Mouse (Mus musculus) forebrain, embryonic 10.5 days (tissue): ENCODE measurements around the gene Rnf144b. TPM values are rescaled to one million over a fixed set of nuclear protein-coding genes. Genes with fewer than 3 reads are reported as not detected.
A peak's percentile ranks its signal among the peaks of the same experiment; 100 is the strongest.

Source experiments
- DNase-seq: peaks from one replicate; pipeline ENCODE4 v3.0.0-alpha.2; 2017; ENCODE audit warnings: low spot score; ENCODE audit errors: extremely low spot score
- H3K27ac ChIP-seq: fragments of 300-500 bp; sonication (generic); 2 replicates; pipeline ENCODE4 v1.5.1; 2016; ENCODE audit warnings: mild to moderate bottlenecking
- H3K27me3 ChIP-seq: fragments of 300-500 bp; sonication (generic); 2 replicates; pipeline ENCODE4 v1.6.1; 2016; ENCODE audit warnings: mild to moderate bottlenecking; ENCODE audit not compliant: poor library complexity, severe bottlenecking
- H3K36me3 ChIP-seq: fragments of 300-500 bp; sonication (generic); replicated peaks from 2 replicates; pipeline ENCODE4 v1.6.1; 2016; ENCODE audit warnings: mild to moderate bottlenecking, moderate library complexity
- H3K4me1 ChIP-seq: fragments of 300-500 bp; sonication (generic); 2 replicates; pipeline ENCODE4 v1.6.1; 2016
- H3K4me3 ChIP-seq: fragments of 300-500 bp; sonication (generic); 2 replicates; pipeline ENCODE4 v1.5.1; 2016; ENCODE audit warnings: mild to moderate bottlenecking, moderate library complexity
- H3K9me3 ChIP-seq: fragments of 300-500 bp; sonication (generic); 2 replicates; pipeline ENCODE4 v1.6.1; 2016; ENCODE audit warnings: mild to moderate bottlenecking, moderate library complexity
- WGBS: fragments of 180-500 bp; shearing (Covaris S2); methylation state at CpG from one replicate; pipeline ENCODE4 v1.1.7; 2016; 5-methylcytosine and 5-hydroxymethylcytosine counted together
- polyA plus RNA-seq: library from polyadenylated mRNA; unstranded; fragments of >200 nt; fragmentation: Nextera tagmentation; extraction: Ambion mirVana; gene quantifications from 2 replicates; pipeline ENCODE4 v1.2.1, GENCODE M21; 2016

Gene Rnf144b
- polyA plus RNA-seq, 1 experiment from 2014 or later: 0.66 TPM

DNA sequence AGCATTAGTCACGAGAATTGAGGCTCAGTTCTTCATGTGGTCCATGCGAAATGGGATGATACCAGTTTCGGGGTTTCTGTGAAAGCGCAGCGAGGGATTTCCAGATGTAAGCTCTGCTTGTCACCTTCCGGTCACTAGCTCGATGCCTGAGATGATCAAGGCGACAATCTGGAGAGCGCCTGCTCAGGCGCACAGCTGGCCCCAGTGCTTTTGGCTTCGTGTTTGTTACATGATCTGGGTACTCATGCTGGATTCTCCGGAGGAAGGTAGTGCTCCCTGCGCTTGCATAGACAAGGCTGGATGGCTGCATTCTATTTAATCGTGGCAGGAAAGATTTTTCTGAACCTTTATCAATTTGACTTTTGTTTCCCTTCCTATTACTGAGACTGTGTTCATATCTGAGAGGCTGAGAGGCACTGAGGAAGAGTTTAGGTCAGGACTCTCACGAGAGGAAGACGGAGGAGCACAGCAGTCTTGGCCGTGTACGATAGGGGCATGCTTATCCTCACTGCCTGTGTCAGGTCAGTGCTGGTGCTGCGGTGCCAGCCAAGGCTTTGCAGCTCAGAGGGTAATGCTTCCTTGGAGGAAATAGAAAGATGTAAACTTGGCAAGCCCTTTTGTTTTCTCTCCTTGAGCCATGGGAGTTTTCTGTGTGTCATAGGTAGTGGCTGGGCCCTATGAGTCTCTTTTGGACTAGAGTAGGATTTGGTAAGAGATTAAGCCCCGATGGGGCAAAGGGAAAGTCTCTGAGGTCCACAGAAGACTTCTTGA lies 93.5 kb downstream of the Rnf144b start:
- no peaks in the 10 kb centered on the region for H3K27me3 ChIP-seq
- 91% methylated on average over 20 of the region's 20 CpGs for WGBS
- H3K27ac ChIP-seq: no peak overlapping the region
- no peak for DNase-seq
- no peak overlapping the region for H3K4me3 ChIP-seq
- no peaks in the 10 kb centered on the region for H3K4me1 ChIP-seq
- H3K36me3 ChIP-seq: no peaks in the 10 kb centered on the region
- no peaks in the 10 kb centered on the region for H3K9me3 ChIP-seq

DNA sequence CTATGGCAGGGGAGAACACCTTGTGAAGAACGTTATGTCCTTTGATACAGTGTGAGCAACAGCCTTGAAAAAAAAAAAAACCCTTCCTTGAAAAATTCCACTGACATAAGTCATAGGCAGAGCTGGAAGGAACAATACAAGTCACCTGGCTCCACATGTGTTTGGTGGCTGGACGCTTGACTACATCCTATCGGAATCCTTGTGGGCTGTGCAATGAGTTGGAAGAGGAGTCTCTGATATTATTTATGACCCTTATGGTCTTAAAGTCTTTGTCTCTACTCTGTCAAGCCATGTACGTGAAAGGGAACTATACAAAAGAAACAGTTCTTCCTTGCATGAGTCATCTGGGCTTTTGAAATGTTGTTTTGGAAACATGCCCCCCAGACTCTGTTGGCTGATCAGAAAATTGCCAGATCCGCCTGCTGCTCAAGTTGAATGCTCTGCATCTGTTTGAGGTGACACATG lies 94.7 kb downstream of the Rnf144b start:
- no peaks in the 10 kb centered on the region for H3K36me3 ChIP-seq
- no peaks in the 10 kb centered on the region for H3K9me3 ChIP-seq
- H3K27ac ChIP-seq: no peak overlapping the region
- H3K4me1 ChIP-seq: no peaks in the 10 kb centered on the region
- H3K27me3 ChIP-seq: no peaks in the 10 kb centered on the region
- DNase-seq: no peak
- H3K4me3 ChIP-seq: no peak overlapping the region
- WGBS: 87% methylated on average over 5 of the region's 5 CpGs

- Histone ChIP-seq H3K9me3 (no peaks in the 10 kb centered on the region), H3K36me3 (no peaks in the 10 kb centered on the region), H3K27me3 (no peaks in the 10 kb centered on the region), H3K27ac (no peak overlapping the region), H3K4me3 (no peak overlapping the region), H3K4me1 (peaks cover 4% of the 10 kb centered on the region; the same call in 1 of the 2 replicates)
- whole genome bisulfite sequencing: 80% methylated on average over 6 of the region's 6 CpGs
- no peak for DNase-seq
Measured at GRCm38 (mm10) chr13:47218351-47218750, 95.9 kb downstream of the Rnf144b start.

DNA sequence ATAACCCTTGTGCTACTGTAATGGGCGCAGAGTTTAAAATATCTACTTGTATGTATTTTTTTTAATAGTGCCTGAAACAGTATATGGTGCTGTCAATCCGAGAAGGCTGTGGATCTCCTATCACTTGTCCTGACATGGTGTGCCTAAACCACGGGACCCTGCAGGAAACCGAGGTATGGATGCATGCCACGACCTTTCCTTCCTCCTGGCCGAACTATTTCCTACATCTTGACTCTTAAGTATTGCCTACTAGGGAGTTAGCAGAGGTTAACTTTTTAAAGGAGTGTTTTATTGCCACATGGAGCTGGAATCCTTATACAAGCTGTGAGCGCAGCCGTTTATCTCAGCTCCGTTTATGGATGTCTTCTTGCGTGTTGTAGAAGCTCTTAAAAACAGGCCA lies 98.0 kb downstream of the Rnf144b start:
- no peak overlapping the region for H3K4me3 ChIP-seq
- WGBS: 93% methylated on average over 10 of the region's 10 CpGs
- H3K9me3 ChIP-seq: no peaks in the 10 kb centered on the region
- H3K4me1 ChIP-seq: peaks cover 25% of the 10 kb centered on the region
- no peak overlapping the region for H3K27ac ChIP-seq
- no peak for DNase-seq
- H3K36me3 ChIP-seq: no peaks in the 10 kb centered on the region
- no peaks in the 10 kb centered on the region for H3K27me3 ChIP-seq

DNA sequence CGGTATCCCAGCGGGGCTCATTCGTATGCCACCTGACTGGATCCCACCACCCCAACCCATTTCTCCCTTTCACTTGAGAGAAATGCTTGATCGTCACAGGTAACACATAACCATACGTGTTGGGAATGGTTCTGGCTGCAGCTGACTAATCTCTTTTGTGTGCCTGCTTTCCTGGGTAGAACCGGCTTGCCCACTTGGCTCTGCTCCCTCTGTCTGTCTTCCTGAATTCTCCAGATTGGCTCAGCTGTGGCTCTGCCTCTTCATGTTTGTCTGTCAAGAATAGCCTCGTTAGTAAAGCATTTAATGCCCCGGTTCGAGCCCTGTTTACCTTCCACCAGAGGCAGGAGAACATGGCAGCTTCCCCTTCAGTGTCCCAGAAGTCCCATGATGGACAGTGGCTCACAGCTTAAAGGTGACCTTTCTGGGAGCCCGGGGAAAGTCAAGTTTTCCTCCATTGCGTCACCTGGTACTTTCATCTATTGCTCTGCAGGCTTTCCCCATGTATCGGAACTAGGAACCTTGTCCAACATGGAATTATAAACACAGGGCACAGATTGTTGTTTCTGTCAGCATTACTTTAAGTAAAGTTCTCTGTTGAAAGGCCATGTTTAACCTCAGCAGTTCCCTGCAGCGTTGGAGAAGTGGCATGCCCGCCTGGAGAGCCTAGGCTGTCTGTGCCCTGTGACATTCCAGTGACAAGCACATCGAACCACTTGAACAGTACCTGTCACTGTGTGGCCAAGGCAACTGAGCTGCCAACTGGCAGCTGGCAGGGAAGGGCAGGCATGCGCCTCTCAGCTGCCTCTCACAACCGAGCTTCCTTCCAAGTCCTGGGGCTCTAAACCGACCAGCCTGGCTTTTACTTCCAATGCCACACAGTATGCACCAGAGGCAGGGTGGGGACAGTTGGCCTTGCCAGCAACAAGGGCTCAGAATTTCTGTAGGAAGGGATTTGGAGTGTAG lies 101.4 kb downstream of the Rnf144b start:
- Histone ChIP-seq H3K9me3 (no peaks in the 10 kb centered on the region), H3K36me3 (no peaks in the 10 kb centered on the region), H3K27me3 (no peaks in the 10 kb centered on the region), H3K27ac (peak overlapping the region; percentile 79), H3K4me1 (peaks cover 30% of the 10 kb centered on the region), H3K4me3 (peak overlapping the region; percentile 30; the same call in 1 of the 2 replicates)
- WGBS: 77% methylated on average over 18 of the region's 18 CpGs
- DNase-seq: no peak

DNA sequence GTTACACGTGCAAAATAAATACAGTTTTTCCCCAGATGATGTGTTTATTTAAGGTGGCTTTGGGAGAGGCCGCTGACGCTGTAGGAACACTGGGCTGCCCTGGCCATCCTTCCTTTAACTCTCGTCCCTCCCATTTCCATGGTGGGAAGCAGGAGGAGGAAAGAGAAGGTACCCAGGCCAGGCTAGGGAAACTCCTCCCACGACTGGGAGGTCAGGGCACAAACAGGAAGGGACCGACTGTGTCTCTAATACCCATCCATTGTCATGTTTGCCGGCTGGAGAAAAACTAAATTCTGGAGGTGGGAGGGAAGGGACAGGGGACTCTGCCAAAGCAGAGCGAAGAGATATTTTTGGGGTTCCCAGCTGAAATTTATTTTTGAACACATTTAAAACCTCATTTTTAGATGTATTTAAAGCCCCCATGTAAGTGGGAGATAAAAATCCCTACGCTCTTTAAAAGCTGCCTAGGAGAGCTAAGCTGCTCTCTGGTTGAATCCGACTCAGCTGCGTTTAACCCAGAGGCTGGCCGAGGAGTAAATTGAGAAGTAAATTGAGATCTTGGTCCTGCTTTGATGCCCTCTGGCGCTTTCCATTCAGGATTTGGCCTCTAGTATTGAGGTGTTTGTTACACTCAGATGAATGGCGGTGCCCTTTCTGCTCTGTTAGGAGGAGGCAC lies 102.3 kb downstream of the Rnf144b start:
- Histone ChIP-seq H3K27me3 (no peaks in the 10 kb centered on the region), H3K27ac (peak overlapping the region; percentile 79), H3K4me1 (peaks cover 30% of the 10 kb centered on the region), H3K9me3 (no peaks in the 10 kb centered on the region), H3K36me3 (no peaks in the 10 kb centered on the region), H3K4me3 (peak overlapping the region; percentile 30)
- WGBS: 9% methylated on average over 14 of the region's 14 CpGs
- DNase-seq: peak; percentile 27

DNA sequence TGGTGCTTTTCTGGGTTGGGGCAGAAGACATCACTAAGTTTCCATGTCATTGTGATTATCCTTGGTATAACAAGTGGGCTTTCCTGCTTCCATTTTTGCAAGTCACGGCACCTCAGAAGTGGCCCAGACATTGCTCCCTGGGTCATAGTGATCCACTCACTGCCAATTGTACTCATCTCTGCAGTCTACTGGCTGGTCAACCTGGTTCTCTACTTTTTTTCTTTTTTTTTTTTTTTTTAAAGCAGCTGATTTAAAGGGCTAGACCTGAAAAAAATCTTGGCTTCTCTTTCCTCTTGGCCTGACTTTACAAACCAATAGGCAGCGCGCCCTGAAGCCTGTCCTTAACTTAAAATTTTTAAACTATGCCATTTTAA lies 102.9 kb downstream of the Rnf144b start:
- Histone ChIP-seq H3K9me3 (no peaks in the 10 kb centered on the region), H3K27ac (peak overlapping the region; percentile 79), H3K27me3 (no peaks in the 10 kb centered on the region), H3K4me3 (no peak overlapping the region), H3K4me1 (peaks cover 30% of the 10 kb centered on the region), H3K36me3 (no peaks in the 10 kb centered on the region)
- no peak for DNase-seq
- WGBS: 77% methylated on average over 3 of the region's 3 CpGs

DNA sequence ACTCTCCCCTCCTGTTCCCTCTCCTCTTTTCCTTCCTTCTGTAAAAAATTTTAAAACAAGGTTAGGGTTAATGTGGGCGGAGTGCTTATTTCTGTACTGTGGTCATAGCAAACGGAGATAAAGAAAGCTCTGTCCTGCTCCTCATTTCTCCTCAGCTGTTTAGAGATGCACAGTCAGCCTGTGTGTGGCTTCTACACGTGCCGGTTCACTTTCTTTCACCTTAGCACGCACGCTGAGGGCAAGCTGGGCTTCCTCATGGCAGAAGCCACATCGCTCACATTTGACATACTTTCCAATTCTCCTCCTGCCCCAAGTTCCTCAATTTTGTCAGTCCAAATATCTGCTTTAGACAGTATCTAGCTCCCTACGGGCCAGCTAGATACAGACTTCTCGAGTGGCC lies 103.3 kb downstream of the Rnf144b start:
- Histone ChIP-seq H3K27ac (no peak overlapping the region), H3K4me3 (no peak overlapping the region), H3K36me3 (no peaks in the 10 kb centered on the region), H3K4me1 (peaks cover 30% of the 10 kb centered on the region), H3K9me3 (no peaks in the 10 kb centered on the region), H3K27me3 (no peaks in the 10 kb centered on the region)
- DNase-seq: no peak
- 87% methylated on average over 9 of the region's 9 CpGs for WGBS

DNA sequence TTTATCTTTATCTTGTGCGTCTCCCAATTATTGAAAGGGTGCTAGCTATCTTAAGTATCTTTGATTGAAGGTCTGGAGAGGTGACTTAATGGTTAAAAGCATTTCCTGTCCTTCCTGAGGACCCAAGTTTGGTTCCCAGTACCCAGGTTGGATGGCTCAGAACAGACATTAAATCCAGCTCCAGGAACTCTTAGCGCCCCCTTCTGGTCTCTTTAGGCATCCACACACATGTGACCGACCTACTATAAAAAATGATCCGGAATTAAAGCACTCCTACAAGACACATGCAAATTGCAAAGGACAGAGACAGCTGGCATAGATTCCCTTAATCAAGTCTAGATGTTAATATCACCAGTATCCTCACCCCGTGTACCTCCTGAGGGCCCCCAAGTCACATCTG lies 104.1 kb downstream of the Rnf144b start:
- Histone ChIP-seq H3K4me1 (peaks cover 30% of the 10 kb centered on the region), H3K27me3 (no peaks in the 10 kb centered on the region), H3K9me3 (no peaks in the 10 kb centered on the region), H3K36me3 (no peaks in the 10 kb centered on the region), H3K4me3 (no peak overlapping the region), H3K27ac (no peak overlapping the region)
- 95% methylated on average over 5 of the region's 5 CpGs for WGBS
- DNase-seq: no peak

DNA sequence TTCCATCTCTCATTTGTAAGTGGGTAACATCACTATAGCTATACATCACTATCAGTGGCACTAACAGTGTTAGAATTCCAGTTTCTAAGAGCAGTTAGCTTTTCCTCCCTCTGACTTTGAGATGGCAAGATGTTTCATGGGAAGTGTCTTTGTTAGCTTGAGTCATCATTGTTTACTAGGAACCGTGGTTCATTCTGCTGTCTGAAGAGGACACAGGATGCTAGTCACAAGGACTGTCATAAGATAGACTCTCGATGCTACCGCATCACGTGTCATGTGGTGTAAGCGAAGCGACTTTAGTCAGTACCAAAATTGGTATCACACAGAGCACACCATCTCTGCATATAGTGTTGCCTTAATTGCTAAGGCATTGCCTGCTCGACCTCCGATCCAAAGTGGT lies 105.7 kb downstream of the Rnf144b start:
- no peak for DNase-seq
- H3K27ac ChIP-seq: no peak overlapping the region
- H3K4me3 ChIP-seq: no peak overlapping the region
- no peaks in the 10 kb centered on the region for H3K27me3 ChIP-seq
- H3K9me3 ChIP-seq: no peaks in the 10 kb centered on the region
- WGBS: 90% methylated on average over 8 of the region's 8 CpGs
- no peaks in the 10 kb centered on the region for H3K36me3 ChIP-seq
- H3K4me1 ChIP-seq: peaks cover 29% of the 10 kb centered on the region

DNA sequence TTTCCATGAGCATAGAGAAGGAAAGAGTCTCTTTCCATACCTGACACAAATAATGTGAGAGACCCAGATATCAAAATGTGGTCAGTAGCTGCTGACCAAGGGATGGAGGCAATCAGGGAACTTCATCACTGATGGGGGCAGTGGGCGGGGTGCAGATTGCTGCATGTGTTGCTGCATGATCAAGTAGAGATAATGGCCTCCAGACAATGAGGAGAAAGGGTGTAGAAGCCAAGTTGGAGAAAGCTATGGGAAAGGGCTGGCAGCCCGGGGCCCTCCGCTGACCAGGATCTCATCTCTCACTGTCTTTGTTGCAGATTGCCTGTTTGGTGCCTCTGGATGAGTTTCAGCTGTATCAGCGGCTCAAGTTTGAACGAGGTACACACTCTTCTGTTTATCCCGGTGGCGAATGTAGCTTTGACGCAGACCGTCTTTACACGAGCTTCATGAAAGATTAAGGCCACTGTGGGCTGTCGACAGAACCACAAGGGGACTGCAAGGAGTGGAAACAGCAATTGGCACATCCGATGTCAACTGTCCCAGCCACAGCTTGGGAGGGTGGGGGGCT lies 106.3 kb downstream of the Rnf144b start:
- Histone ChIP-seq H3K9me3 (no peaks in the 10 kb centered on the region), H3K4me3 (no peak overlapping the region), H3K27me3 (no peaks in the 10 kb centered on the region), H3K4me1 (peaks cover 25% of the 10 kb centered on the region), H3K27ac (no peak overlapping the region), H3K36me3 (no peaks in the 10 kb centered on the region)
- no peak for DNase-seq
- WGBS: 95% methylated on average over 12 of the region's 12 CpGs

DNA sequence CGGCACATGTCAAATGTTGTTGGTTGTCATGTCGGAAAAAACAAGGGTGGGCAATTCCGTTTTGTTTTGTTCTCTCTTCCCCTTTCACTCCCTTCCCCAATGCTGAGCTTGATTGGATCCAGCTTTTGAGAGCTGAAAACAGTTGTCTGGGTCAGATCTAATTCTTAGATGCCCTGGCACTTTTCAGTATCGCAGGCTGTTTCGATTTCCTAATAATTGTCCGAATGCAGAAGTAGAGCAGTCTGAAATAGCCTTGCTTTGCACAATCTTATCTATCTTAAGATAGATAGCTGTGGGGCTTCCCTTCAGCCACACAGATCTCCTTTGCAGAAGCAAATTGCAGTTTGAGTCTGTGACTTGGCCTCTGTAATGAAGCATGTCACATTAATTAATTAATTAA lies 109.7 kb downstream of the Rnf144b start:
- no peaks in the 10 kb centered on the region for H3K9me3 ChIP-seq

More for the DNA sequence above, 109.7 kb downstream of the Rnf144b start:
- Histone ChIP-seq H3K27me3 (no peaks in the 10 kb centered on the region), H3K36me3 (no peaks in the 10 kb centered on the region), H3K4me3 (no peak overlapping the region), H3K27ac (no peak overlapping the region), H3K4me1 (0 out of 2 replicates have a peak, but pooled peaks cover 2% of the 10 kb centered on the region)
- no peak for DNase-seq
- 92% methylated on average over 6 of the region's 6 CpGs for WGBS
